Mouse (Mus musculus) stomach, embryonic 16.5 days (tissue): ENCODE data around the gene Mpz. TPM values are rescaled to one million over a fixed set of nuclear protein-coding genes. Genes with fewer than 3 reads are reported as not detected.

ENCODE experiments used
- ATAC-seq: fragments of 200-750 bp; cut with Nextera tagmentation; 2 replicates; pipeline ENCODE4 v1.8.0; 2017; ENCODE audit warnings: moderate number of reproducible peaks, moderate TSS enrichment; ENCODE audit not compliant: insufficient read depth, low FRiP score
- H3K27ac ChIP-seq: fragments of 300-500 bp; sonication (generic); 2 replicates; pipeline ENCODE4 v1.5.1; 2014; ENCODE audit warnings: low read length
- H3K27me3 ChIP-seq: fragments of 300-500 bp; sonication (generic); 2 replicates; pipeline ENCODE4 v1.6.1; 2014; ENCODE audit warnings: low read length, control low read depth, mixed read lengths; ENCODE audit not compliant: control insufficient read depth, insufficient read depth
- H3K36me3 ChIP-seq: fragments of 300-500 bp; sonication (generic); 2 replicates; pipeline ENCODE4 v1.6.1; 2014; ENCODE audit warnings: low read length; ENCODE audit not compliant: control insufficient read depth, insufficient read depth
- H3K4me1 ChIP-seq: fragments of 300-500 bp; sonication (generic); 2 replicates; pipeline ENCODE4 v1.6.1; 2014; ENCODE audit warnings: low read length, control low read depth, mixed read lengths; ENCODE audit not compliant: control insufficient read depth, insufficient read depth
- H3K4me2 ChIP-seq: fragments of 300-500 bp; sonication (generic); 2 replicates; pipeline ENCODE4 v1.6.1; 2014; ENCODE audit warnings: low read depth, low read length, mixed read lengths
- H3K4me3 ChIP-seq: fragments of 300-500 bp; sonication (generic); replicated peaks from 2 replicates; pipeline ENCODE4 v1.5.1; 2014; ENCODE audit warnings: mild to moderate bottlenecking, low read length
- H3K9ac ChIP-seq: fragments of 300-500 bp; sonication (generic); 2 replicates; pipeline ENCODE4 v1.6.1; 2014; ENCODE audit warnings: low read length
- H3K9me3 ChIP-seq: fragments of 300-500 bp; sonication (generic); replicated peaks from 2 replicates; pipeline ENCODE4 v1.6.1; 2016; ENCODE audit warnings: low read length, control low read depth; ENCODE audit not compliant: control insufficient read depth
- WGBS: fragments of 180-500 bp; shearing (Covaris S2); extraction: QIAGEN DNeasy Blood & Tissue Kit; methylation state at CpG from one replicate; pipeline ENCODE4 v1.1.7; 2014; 5-methylcytosine and 5-hydroxymethylcytosine counted together
- polyA plus RNA-seq: library from polyadenylated mRNA; unstranded; fragments of >200 nt; fragmentation: Nextera tagmentation; extraction: Ambion mirVana; gene quantifications from 2 replicates; pipeline ENCODE4 v1.2.1, GENCODE M21; 2015

Mpz gene
- polyA plus RNA-seq, 1 experiment from 2014 or later, result 2.4 TPM

- H3K9ac ChIP-seq, result peak overlapping the region; percentile 71
- WGBS, result under 1% methylated on average over 38 of the region's 38 CpGs
Observed at GRCm38 (mm10) chr1:171111020-171111780, 39.3 kb upstream of the Mpz start.

GRCm38 (mm10) chr1:171111781-171112575 is 38.5 kb upstream of the Mpz start:
- peak overlapping the region; percentile 72 for H3K4me2 ChIP-seq
- no peaks in the 10 kb centered on the region for H3K9me3 ChIP-seq
- H3K4me1 ChIP-seq, result 0 out of 2 replicates have a peak, but pooled peaks cover 5% of the 10 kb centered on the region
- peak overlapping the region; percentile 63 for H3K4me3 ChIP-seq
- H3K27me3 ChIP-seq, result no peaks in the 10 kb centered on the region
- no peak for ATAC-seq
- peak overlapping the region; percentile 88 for H3K27ac ChIP-seq
- peak overlapping the region; percentile 68 for H3K9ac ChIP-seq
- WGBS, result 2% methylated on average over 15 of the region's 15 CpGs
- no peaks in the 10 kb centered on the region for H3K36me3 ChIP-seq

More at GRCm38 (mm10) chr1:171111020-171111780, 39.3 kb upstream of the Mpz start:
- 0 out of 2 replicates have a peak, but pooled peaks cover 5% of the 10 kb centered on the region for H3K4me1 ChIP-seq
- H3K27me3 ChIP-seq, result no peaks in the 10 kb centered on the region
- H3K27ac ChIP-seq, result peak overlapping the region; percentile 88
- ATAC-seq, result peak; percentile 90
- no peaks in the 10 kb centered on the region for H3K9me3 ChIP-seq
- no peaks in the 10 kb centered on the region for H3K36me3 ChIP-seq
- peak overlapping the region; percentile 72 for H3K4me2 ChIP-seq
- peak overlapping the region; percentile 63 for H3K4me3 ChIP-seq

GRCm38 (mm10) chr1:171112986-171113385 is 37.5 kb upstream of the Mpz start:
- 73% methylated on average over 4 of the region's 4 CpGs for WGBS
- no peak for ATAC-seq

DNA sequence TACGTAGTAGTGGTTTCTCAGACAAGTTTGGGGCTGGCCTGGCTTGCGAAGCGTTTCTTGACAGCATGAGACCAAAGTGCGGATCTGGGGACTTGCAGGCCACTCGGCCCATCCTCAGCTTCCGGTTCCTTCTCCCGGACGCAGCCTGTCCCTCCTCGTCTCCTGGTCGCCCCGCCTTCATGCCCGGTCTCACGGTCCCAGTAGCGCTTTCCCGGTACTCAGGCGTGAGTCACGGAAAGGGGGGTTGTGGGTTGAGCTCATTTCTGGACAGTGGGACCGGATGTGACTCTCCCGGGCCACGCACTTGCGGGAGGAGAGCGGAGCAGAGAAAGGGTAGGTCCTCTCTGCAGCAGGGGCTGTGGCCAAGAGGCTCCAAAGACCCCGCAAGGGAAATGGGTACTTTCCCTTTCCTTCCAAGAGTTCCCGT is 36.6 kb upstream of the Mpz start, which contains the start of gene Cfap126:
Cfap126 (plus strand) TSS at position 46 of the 427 bp plus-strand sequence.
- WGBS, result 1% methylated on average over 24 of the region's 24 CpGs

More at GRCm38 (mm10) chr1:171112986-171113385, 37.5 kb upstream of the Mpz start:
- H3K36me3 ChIP-seq, result no peaks in the 10 kb centered on the region
- peak overlapping the region; percentile 49; the same call in 1 of the 2 replicates for H3K4me2 ChIP-seq
- H3K27me3 ChIP-seq, result no peaks in the 10 kb centered on the region
- H3K9me3 ChIP-seq, result no peaks in the 10 kb centered on the region
- H3K4me1 ChIP-seq, result 0 out of 2 replicates have a peak, but pooled peaks cover 5% of the 10 kb centered on the region
- no peak overlapping the region for H3K4me3 ChIP-seq
- no peak overlapping the region for H3K27ac ChIP-seq
- H3K9ac ChIP-seq, result no peak overlapping the region; the same call in 1 of the 2 replicates

DNA sequence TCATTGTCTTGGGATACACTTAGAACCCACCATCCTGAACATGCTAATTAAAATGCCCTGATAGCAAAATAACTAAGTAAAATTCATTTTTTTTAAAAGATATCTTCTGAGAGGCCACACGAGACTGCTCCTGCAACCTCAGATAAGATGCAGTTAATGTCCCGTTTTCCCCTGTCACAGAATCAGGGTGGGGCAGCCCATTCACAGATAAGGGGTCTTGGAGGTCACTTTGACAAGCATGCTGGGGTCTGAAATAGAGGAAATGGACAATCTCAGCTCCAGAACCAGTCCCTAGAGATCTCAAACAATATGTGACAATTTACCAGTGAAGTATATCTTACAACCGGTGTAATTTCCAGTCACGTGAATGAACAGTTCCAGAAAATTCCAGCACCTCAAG is 34.2 kb upstream of the Mpz start:
- no peak for ATAC-seq
- WGBS, result 53% methylated on average over 4 of the region's 4 CpGs
- Histone ChIP-seq H3K36me3 (no peaks in the 10 kb centered on the region), H3K27ac (no peak overlapping the region), H3K4me1 (no peaks in the 10 kb centered on the region), H3K9me3 (no peaks in the 10 kb centered on the region), H3K4me2 (no peak overlapping the region), H3K27me3 (no peaks in the 10 kb centered on the region), H3K4me3 (no peak overlapping the region), H3K9ac (no peak overlapping the region)

More for the DNA sequence above, 36.6 kb upstream of the Mpz start, which contains the start of gene Cfap126:
- Histone ChIP-seq H3K4me2 (peak within 1 kb of the TSS; percentile 49), H3K27ac (peak within 1 kb of the TSS; percentile 87), H3K27me3 (no peaks in the 10 kb centered on the region), H3K9me3 (no peaks in the 10 kb centered on the region), H3K9ac (peak within 1 kb of the TSS; percentile 79), H3K4me3 (peak within 1 kb of the TSS; percentile 55), H3K4me1 (0 out of 2 replicates have a peak, but pooled peaks cover 5% of the 10 kb centered on the region), H3K36me3 (no peaks in the 10 kb centered on the region)
- peak; percentile 55; the same call in 1 of the 2 replicates for ATAC-seq

DNA sequence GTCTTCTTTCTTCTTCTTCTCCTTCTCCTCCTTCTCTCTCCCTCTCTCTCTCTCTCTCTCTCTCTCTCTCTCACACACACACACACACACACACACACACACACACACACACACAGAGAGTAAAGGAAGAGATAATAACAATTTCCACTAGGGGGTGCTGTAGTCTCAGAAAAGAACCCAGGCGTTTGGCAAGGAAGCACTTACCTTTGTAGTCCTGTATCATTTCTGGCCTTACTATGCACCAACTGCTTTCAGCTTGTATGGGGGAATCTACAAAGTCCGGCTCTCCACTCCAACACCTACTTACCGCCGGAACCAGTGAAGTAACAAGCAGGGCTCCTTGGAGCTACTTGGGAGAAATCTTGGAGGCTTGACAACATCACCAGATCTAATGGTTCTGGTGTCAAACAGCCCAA is 32.2 kb upstream of the Mpz start:
- no peaks in the 10 kb centered on the region for H3K9me3 ChIP-seq
- H3K27me3 ChIP-seq, result no peaks in the 10 kb centered on the region
- no peak overlapping the region for H3K4me2 ChIP-seq
- ATAC-seq, result no peak
- no peak overlapping the region for H3K9ac ChIP-seq
- H3K36me3 ChIP-seq, result no peaks in the 10 kb centered on the region
- H3K4me1 ChIP-seq, result no peaks in the 10 kb centered on the region; the same call in 1 of the 2 replicates
- no peak overlapping the region for H3K27ac ChIP-seq
- no peak overlapping the region for H3K4me3 ChIP-seq
- WGBS, result 8% methylated on average over 4 of the region's 4 CpGs

GRCm38 (mm10) chr1:171118996-171119395 is 31.5 kb upstream of the Mpz start:
- 83% methylated on average over 5 of the region's 5 CpGs for WGBS
- no peak overlapping the region for H3K4me3 ChIP-seq

DNA sequence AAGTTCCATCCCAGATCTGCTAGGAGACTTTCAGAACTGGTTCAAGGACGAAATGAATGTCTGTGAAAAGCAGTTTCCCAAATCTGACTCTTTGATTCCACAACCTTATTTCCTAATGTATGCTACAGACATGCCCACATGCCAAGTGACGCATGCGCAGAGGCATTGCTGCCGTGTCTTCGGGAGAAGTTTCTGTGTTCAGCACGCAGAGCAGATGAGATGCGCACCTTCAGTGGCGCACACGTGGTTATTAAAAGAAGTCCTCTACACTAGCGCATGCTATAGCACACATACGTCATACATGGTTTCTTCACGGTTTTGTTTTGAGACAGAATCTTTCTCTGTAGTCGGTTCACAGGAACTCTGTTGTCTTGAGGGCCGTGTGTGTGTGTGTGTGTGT is 31.1 kb upstream of the Mpz start:
- no peaks in the 10 kb centered on the region for H3K27me3 ChIP-seq
- no peak overlapping the region for H3K9ac ChIP-seq
- no peaks in the 10 kb centered on the region for H3K9me3 ChIP-seq
- H3K4me3 ChIP-seq, result no peak overlapping the region
- no peaks in the 10 kb centered on the region; the same call in 1 of the 2 replicates for H3K4me1 ChIP-seq
- 85% methylated on average over 14 of the region's 14 CpGs for WGBS
- no peak overlapping the region for H3K27ac ChIP-seq
- H3K36me3 ChIP-seq, result no peaks in the 10 kb centered on the region
- H3K4me2 ChIP-seq, result no peak overlapping the region
- no peak for ATAC-seq

More at GRCm38 (mm10) chr1:171118996-171119395, 31.5 kb upstream of the Mpz start:
- Histone ChIP-seq H3K4me2 (no peak overlapping the region), H3K9ac (no peak overlapping the region), H3K36me3 (no peaks in the 10 kb centered on the region), H3K9me3 (no peaks in the 10 kb centered on the region), H3K27me3 (no peaks in the 10 kb centered on the region), H3K27ac (no peak overlapping the region), H3K4me1 (no peaks in the 10 kb centered on the region; the same call in 1 of the 2 replicates)
- no peak for ATAC-seq
